Mouse (Mus musculus): Measurements from ENCODE around the gene Fat3. TPM values are rescaled to one million over a fixed set of nuclear protein-coding genes. Genes with fewer than 3 reads are reported as not detected.

Gene Fat3
- total RNA-seq, 2 experiments from 2014 or later: 0.57 to 0.70 TPM

DNA sequence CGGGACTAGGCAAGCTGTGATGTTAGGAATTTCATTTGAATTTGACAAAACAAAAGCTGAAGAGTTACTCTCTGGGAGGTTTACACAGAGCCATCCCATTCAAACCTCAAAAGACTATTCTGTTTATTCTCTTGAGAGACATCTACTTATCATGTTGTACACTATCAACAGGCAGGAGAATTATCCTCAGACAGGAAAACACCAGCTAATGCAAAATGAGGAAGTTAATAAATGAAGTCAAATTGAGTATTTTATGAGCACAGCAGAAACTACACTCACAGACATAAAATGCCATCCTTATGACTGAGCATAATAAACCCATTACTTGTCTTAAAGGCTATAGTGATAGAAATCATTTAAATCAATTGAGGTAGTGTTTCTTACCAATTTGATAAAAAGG lies 182.1 kb downstream of the Fat3 start:
- intact Hi-C loops (cut with DNase I): no loop called here
- DNase-seq (ENCODE audit: low spot score): no peak

DNA sequence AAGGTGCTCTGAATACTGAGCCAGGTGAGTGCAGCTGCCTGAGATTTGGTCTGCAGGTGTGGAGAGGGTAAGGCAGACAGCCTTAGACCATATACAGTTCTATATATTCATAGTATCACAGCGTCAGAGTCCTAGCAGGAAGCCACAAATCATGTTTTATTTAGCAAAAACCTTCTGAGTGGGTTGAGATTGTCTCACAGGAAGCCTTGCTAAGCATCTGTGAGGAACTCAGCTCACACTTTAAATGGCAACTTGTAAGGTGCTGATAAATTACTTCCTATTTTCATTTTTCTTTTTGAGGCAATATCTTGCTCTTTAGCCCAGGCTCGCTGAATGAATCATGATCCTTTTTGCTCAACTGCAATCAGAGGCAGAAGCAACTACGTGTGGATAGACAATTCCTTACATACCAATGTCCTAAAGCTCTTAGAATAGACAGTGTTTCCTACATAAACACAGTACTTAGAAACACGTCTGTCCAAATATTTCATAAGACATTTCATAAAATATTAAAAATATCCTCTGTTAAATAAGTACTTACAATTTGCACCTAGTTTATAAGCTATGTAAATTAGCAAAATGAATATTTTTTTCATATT lies 188.4 kb downstream of the Fat3 start:
- no peak for DNase-seq (ENCODE audit: low spot score)
- intact Hi-C loops (cut with DNase I): no loop called here

DNA sequence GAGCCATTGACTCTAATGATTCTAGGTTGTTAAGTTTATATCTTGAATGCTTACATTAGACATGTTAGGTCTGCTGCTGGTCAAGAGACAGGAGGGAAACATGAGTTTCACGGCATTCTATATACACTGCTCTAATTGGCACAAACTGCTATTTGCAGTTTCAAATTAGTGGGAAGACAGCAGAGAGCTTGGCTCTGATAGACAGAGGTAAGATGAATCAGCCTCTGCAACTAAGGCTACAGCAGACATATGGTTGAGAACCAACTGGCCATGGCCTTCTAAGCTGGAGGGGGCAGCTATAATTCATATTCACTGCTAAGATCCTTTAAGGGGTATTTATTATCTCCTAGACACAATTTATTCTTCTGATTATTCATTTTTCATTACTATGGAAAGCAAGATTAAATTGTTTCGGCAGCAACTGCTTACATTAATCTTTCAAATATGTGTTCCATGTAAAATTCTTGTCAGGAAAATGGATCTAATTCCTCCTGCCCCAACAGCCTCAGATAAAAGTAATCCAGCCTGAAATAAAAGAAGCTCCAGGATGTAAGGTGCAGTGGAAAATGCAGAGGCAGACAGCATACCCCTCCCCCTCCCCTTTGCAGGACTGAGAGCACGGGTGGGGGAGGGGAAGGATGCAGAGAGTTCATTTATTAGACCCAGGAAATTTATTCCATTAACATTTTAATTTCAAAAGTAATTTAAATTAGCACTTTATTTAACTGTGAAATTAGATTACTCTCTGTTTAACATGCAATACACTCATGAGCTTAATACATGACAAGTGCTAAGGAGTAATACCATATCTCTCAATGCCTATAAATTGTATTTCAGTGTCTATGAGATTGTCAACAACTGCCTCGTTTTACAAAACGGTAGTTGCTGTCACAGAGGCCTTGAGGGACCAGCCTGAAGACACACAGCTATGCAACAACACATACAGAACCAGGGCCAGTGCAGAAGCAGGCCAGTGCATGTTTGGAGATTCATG lies 189.9 kb downstream of the Fat3 start:
- intact Hi-C loops (cut with DNase I): no loop called here
- no peak for DNase-seq (ENCODE audit: low spot score)

DNA sequence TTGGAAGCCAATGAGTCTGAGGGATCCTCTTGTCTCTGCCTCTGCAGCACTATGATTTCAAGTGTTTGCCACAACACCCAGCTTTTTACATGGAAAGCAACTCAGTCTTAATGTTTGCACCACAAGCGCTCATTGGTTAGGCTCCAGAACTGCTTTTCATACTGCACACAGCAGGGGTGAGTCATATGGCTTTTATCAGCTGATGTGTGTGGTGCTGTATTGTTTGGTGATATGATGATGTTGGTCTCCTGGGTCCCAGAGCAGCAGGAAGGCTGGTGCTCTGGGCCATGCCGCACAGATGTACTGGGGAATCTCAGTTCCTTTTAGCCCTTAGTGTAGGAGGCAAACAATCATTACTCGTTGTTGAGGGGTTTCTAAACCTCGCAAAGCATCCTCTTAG lies 190.8 kb downstream of the Fat3 start:
- no peak for DNase-seq (ENCODE audit: low spot score)
- intact Hi-C loops (cut with DNase I): no loop called here

DNA sequence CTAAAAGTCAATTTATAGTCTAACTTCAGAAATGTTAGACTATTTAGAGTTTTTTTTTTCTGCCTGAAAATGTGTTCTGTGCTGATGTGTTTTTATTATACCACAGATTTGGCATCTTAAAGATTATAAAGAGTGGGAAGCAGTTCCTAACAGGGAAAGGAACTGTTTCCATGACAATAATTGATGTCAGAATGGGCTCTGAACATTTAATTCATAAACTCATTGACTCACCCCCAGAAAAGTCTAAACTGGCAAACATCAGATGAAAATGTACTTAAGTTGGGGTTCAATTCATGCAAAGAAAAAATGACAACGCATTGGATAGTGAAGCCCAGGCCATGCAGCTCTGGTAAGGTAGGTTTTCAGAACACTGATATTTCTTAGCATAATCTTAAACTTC lies 193.3 kb downstream of the Fat3 start:
- intact Hi-C loops (cut with DNase I): no loop called here
- DNase-seq (ENCODE audit: low spot score): no peak

DNA sequence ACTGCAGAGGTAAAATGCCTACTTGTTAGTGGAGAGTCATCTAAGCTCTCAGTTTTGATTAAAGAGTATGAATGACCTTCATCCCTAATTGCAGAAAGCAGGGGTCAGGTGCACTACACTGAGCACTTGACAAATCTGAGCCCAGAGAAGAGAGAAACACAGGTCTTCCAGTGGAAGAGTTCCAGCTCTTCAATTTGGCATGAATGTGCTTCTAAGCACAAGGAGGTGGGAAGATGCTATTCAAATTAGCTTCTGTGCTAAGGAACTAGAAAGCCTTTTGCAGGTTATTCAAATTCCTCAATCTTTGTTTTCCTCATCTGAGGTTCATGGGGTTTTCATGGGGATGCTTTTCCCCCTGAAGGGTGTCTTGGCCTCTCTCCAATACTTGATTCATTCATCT lies 194.9 kb downstream of the Fat3 start:
- DNase-seq (ENCODE audit: low spot score): no peak
- intact Hi-C loops (cut with DNase I): no loop called here

DNA sequence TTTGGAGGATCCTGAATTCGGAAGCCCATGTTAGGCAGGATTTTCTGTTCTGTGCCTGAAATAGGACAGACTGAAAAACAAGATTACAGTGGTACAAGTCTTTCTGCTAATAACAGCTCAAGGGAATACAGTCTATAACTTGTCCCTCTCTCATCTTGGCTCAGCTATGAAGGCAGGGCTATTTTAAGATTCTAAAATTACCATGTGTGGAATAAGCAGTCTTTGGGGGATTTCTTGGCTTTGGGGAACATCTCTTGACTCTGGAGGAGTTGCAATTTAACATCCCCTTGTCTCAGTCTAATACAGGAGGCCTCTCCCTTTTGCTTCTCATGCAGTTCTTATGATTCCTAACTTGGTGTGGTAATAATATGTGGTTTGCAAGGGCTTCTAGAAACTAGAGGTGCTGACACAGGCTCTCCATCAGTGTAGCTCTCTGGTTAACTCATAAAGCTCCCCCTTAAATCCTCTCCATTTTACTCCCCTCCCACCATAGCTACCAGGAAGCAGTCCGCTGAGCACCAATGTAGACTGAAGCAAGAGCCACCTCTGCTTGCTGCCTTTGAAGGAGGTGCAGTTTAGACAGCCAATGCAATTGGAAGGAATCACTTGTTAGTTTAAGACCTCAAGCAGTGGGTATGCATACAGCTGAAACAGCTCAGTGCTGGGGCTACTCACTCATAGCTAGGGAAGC lies 195.5 kb downstream of the Fat3 start:
- no peak for DNase-seq (ENCODE audit: low spot score)
- intact Hi-C loops (cut with DNase I): no loop called here

DNA sequence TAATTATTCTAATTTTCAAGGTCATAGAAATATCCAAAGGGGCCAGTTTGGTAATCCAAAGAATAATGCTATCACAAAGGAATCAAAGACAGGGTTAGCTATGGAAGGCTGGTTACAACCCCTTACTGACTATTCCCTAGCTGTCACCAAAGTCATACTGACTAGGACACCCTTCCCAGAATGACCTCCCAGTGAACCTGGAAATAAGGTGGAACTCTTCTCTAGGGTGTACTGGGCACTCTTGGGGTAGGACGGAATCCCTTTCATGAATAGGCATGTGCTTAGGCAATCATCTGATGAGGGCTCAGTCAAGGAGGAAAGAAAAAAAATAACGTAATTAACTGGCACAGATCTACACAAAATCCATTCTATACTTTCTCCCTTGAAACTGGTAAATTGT lies 196.1 kb downstream of the Fat3 start:
- DNase-seq (ENCODE audit: low spot score): no peak
- intact Hi-C loops (cut with DNase I): no loop called here

DNA sequence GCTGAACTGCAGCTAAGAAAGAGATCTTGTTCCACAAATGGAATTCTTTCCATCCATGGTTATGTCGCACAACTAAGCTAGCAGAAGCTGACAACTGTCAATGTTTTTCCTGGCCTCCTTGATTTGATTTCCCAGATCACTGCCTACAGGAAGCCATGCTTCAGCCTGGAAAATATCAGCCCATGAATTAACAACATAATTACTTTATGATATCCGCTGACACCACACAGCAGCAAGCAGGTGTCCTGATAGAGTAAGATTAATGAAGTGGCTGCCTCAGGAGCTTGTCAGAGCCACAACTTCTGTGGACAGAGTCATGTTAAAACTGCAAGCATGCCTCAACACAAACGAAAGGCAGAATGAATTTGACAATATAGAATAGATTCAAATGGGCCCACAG lies 198.6 kb downstream of the Fat3 start:
- DNase-seq (ENCODE audit: low spot score): no peak
- intact Hi-C loops (cut with DNase I): no loop called here

DNA sequence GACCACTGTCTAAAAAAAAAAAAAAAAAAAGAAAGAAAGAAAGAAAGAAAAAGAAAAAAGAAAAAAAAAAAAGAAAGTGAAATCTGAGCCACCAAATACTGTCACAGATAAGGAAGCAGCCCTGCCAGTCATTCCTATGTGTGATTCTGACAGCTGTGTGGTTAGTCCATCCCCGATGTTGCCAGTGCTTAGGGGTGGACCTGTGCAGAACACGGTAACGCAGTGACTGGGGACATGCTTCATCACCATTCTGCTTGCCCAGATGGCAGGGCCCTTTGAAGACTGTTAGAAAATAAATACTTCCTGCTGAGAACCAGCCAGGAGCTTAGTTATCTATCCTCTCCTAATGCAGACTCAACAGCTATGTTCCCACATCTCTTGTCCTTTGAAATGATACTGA lies 203.2 kb downstream of the Fat3 start:
- intact Hi-C loops (cut with DNase I): no loop called here
- DNase-seq (ENCODE audit: low spot score): no peak

DNA sequence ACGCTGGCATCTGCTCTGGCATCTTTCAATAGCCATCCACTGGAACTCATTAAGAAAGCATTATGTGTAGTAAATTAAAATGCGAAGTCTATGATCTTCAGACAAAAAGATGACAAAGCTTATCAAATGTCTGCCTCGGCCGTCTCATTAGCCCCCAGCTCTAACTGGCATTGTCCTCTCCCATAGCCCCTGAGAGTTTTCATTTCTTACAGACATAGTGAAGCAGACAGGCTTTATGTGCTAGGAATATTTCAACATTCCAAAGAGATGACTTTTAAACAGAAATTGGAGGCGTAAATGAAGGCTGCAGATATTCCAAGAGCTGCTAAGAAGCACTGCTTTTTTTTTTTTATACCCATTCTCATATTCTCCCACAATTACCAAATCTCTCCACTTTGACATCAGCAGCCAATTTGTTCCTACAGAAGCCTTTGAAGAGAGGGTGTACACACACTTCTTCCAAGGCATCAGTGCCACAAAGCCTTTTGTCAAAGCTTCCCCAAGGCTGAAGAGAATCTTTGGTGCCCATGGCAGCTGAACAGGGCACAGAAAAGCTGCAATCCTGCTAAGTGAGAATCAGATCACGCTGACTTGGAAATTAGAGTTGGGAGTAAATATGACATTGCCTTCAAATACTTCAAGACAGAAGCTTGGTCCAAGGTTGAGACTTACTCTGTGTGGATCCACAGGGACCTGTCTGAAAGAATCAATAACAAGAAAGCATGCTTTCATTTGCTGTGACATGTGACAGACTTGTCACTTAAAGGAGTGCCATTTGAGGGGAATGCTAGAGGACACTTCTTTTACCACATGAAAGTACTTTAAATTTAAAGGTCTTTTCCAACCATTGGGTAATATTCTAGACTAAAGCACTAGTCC lies 206.9 kb downstream of the Fat3 start:
- intact Hi-C loops (cut with DNase I): no loop called here
- no peak for DNase-seq (ENCODE audit: low spot score)

DNA sequence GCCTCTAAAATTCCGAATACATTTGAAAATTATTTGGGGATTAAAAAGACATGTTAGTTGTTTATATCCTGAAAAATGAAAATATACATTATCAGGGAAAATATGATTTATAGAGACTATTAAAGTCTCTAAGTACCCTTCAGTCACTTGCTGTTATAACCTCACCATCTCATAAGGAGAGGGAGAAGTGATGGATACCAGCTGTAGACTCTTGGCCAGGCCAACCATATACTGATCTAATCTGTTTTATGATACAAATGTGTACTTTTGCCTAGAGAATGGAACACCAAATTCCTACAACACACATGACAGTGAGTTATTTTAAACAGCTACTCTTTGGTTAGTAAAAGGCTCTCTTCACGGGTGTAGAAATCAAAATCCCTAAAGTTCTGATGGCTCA lies 208.6 kb downstream of the Fat3 start:
- no peak for DNase-seq (ENCODE audit: low spot score)
- intact Hi-C loops (cut with DNase I): no loop called here

DNA sequence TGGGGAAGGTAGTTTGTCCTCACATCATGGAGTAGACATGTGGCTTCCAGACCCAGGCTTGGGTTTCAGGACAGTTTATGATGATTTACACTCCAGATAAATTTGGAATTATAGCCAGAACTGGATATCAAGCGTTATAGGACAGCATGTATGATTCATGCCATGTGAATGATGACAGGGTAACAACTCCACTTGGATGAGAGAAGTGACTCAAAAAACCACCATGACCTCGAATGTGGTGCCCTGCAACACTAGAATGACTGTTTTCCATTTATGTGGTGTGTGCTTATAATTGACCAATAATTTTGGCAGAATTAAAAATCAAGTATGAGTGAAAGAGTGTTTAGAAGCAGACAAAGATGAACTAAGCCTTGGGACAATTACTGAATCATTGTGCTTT lies 210.2 kb downstream of the Fat3 start:
- DNase-seq (ENCODE audit: low spot score): no peak
- intact Hi-C loops (cut with DNase I): no loop called here

DNA sequence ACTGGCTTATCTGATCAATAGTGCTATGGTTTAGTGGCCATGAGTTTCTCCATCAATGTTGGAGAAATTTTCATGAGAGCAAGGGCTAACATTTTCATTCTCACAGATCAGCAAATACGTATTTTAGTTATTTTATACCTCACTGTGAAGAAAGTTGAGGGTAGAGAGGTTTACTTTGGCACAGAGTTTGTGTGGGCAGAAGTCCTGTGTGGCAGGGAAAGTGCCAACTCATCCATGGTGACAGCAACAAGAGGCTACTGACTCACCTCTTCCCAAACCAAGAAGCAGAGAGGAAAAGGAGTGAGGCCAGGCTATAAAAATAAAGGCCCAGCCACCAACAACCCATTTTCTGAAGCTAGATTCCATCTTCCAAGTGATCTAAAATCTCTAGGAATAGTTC lies 218.1 kb downstream of the Fat3 start:
- DNase-seq (ENCODE audit: low spot score): no peak
- intact Hi-C loops (cut with DNase I): no loop called here

DNA sequence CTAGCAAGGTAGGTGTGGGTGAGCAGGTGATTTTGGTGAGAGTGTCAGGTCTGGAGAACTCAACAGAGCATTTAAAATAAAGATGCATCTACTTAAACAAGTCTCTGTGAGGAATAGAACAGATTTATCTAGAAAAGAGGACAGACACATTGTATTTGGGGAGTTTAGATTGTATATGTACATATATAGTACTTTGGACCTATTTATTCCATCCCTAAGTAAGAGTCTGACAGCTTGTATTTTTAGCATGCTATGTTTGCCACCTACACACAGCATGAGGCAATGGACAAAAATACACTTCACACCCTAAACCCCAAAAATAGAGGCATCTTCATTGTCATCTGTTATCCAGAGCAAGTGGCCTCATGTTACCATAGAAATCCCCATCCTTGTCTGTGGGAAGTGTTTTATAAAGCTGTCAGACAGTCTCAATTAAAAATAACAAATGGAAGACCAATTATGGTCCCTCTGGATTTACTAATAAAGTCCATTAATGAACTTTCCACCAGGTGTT lies 218.7 kb downstream of the Fat3 start:
- intact Hi-C loops (cut with DNase I): no loop called here
- DNase-seq (ENCODE audit: low spot score): no peak

DNA sequence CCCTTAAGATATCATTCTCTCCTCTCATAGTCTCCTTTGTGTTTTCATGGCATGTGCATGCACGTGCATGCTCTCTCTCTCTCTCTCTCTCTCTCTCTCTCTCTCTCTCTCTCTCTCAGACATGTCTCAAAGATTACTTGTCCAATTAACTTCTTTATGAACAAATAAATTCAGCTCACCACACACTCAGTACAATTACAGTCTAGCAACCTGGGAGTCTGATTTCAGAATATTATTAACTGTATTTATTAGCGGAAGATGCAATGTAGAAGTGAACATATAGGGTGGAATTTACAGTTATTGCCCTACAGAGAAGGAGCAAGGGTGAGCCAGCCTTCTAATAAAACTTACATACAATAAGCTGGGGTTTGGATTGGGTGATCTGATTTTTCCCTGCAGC lies 225.5 kb downstream of the Fat3 start:
- intact Hi-C loops (cut with DNase I): no loop called here
- no peak for DNase-seq (ENCODE audit: low spot score)

DNA sequence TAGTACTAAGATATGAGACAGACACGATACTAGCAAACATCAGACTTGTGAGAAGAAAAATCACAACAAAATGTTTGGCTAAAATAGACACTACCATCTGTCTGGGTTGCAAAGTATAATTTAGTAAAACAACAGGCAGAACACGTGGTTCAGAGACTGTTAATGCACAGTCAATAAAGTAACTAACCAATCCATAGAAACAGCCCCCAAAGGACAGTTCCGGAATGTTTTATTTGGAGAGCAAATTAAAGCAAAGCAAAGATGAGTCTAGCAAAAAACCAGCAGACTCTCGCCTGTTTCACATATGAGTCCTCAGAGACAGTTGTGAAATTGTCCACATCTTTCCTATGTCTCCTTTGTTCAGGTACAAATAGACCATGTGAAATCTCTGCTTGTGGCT lies 227.0 kb downstream of the Fat3 start:
- intact Hi-C loops (cut with DNase I): no loop called here
- DNase-seq (ENCODE audit: low spot score): no peak

DNA sequence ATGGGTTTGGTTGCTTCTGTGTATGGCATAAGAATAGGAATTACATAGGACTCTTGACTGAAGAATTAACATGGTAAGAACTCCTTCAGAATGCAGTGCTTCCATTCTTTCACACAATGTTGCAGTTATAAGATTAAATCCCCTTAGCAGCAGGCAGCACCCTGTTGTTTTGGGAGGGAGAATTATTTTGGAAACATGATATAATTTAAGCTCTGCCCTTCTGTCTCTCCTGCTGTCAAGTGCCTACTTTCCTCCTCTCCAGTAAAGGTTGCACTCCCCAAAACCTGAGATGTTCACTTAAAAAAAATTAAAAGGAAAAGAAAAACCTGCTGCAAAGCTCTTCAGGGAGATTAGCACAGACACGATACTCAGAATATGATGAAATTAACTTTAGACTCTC lies 228.3 kb downstream of the Fat3 start:
- DNase-seq (ENCODE audit: low spot score): no peak
- intact Hi-C loops (cut with DNase I): no loop called here

DNA sequence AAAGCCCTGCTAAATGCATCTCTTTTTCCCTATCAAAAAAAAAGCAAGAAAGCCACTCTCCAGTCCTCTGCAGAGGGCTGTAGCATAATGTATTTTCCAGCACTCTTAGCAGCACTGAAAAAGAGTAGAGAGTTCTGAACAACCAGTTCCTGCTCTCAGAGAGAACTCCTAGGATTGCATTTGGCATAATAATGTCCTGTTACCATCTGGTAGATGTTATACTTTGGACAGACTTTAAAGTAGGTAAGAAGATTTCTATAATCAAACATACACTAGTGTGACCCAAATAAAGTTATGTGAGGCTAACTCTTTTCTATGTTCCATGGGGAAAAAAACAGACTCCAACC lies 230.3 kb downstream of the Fat3 start:
- DNase-seq (ENCODE audit: low spot score): no peak
- intact Hi-C loops (cut with DNase I): no loop called here
